Mouse (Mus musculus): ENCODE results near the gene Acsl6. TPM values are rescaled to one million over a fixed set of nuclear protein-coding genes. Genes with fewer than 3 reads are reported as not detected.
"Not testable (repeated sequence)": the region's sequence is repeated elsewhere in the genome, so short reads cannot be mapped to it uniquely, and the experiment has no call there.

Gene Acsl6
- total RNA-seq (2021) = 2.9 and 3.3 TPM in 2 replicates
- long read RNA-seq, experiment 1, full-length matches to known transcripts = 3 of 8 reads
- long read RNA-seq, experiment 1, partial matches to known transcripts = 2 of 8 reads
- long read RNA-seq, experiment 1, other reads (novel, unspliced or antisense) = 3 of 8 reads
- long read RNA-seq, experiment 2, partial matches to known transcripts = 0 of 3 reads
- long read RNA-seq, experiment 2, other reads (novel, unspliced or antisense) = 3 of 3 reads

GRCm38 (mm10) chr11:54303728-54304470 is at the start of gene Acsl6:
Gene Acsl6 (plus strand): TSS chr11:54303798.
- peak; percentile 34 for DNase-seq

- no peak for DNase-seq
These were observed 49.5 kb upstream of the Acsl6 start for GRCm38 (mm10) chr11:54254114-54254513.

DNA sequence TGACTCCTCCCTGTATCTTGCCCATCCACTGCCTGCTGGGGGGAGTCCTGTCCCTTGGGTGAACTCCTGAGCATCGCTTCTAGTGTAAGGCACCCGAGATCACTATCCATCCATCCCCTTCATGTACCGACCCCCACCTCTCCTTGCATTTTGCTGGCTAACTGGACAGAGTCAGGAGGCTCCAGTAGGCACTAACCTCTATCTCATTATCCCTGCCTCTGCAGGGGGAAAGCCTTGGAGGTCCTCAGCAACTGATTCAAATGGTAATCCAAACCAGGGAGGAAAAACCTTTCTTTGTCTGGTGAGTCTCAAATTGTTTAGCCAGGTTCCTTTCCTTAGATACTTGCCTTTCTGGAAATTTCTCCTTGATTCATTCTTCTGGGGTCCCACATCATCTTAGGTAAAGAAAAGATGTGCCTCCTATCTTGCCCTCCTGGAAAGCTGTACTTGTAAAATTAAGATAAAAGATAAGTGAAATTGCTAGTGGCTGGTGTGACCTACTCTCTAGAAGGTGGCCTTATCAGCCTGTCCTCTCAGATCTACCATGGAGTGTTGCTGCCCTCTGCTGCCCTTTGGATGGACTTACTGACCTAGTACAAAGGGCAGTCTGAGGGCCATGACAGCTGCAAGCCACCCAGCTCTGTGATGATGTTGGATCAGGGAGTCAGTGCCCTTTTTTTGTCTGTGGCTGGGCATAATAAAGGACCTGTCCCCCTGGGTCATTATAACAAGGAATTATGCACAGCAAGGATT is 46.8 kb upstream of the Acsl6 start:
- peak; percentile 89 for DNase-seq

GRCm38 (mm10) chr11:54263405-54264031 is 40.1 kb upstream of the Acsl6 start:
- no peak for DNase-seq

DNA sequence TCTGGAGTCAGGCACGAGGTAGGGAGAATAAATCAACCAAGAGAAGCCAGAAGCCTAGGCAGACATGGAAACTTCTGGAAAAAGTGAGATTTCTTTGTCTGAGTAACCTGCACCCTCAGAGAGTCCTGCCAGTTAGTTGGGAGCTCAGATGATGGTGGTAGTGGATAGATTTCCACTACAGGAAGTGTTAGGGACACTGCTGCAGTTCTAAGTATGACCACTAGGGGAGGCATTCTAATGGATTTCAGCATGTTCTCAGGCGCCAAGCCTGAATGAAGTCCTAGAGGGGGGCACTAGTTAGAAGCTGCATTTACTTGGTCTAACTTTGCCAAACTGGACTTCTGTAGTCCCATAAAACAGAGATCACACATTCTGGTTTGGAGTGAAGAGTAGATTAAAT is 39.1 kb upstream of the Acsl6 start:
- peak; percentile 65 for DNase-seq

DNA sequence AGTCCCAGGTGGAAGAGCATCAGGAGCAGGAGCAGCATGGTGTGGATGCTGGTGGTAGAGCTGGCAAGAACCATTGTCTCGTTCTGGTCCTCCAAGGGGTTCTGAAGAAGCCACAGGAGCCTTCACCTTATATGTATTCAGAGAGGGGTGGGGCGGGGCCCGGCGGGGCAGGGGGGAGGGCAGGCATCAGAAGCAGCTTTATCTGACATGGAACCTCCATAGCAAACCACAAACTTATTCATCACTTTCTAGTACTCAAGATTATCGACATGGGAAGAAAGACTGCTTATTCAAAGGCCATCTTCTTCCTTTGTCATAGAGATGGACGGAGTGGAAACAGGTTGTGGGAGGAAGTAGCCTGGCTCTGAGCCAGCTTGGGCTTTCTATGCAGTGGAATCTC is 36.4 kb upstream of the Acsl6 start, which contains the start of gene Il3:
TSS of gene Il3 (minus strand) at position 101 of the 400 bp plus-strand sequence.
- no peak for DNase-seq

DNA sequence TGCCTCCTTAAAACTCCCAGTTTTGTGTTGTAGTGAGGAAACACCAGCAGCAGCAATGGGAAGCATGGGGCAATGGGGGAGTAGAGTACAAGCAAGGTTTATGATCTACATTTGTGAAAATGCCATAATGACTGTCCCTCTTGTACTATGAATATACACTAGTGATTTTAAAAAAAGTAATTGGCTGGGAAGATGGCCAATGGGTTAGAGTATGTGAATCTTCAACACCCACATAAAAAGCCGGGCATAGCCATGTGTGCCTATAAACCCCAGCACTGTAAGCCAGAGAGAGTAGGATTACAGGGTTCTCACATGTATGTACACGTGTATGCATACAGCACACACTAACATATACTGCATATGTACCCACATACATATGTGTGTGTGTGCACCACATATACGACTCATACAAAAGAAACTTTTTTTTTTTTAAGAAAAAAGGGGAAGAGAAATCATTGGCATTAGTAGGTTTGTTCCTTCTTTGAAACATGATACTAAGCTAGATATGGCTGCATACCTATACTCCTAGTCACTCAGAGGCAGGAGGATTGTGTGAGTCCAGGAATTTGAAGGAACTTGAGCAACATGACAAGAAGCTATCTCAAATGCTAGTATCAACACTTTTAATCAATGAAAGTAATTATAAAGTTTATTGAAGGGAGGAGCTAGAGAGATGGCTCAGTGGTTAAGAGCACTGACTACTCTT is 34.3 kb upstream of the Acsl6 start:
- DNase-seq = no peak

GRCm38 (mm10) chr11:54271437-54271949 is 32.1 kb upstream of the Acsl6 start:
- DNase-seq = no peak

DNA sequence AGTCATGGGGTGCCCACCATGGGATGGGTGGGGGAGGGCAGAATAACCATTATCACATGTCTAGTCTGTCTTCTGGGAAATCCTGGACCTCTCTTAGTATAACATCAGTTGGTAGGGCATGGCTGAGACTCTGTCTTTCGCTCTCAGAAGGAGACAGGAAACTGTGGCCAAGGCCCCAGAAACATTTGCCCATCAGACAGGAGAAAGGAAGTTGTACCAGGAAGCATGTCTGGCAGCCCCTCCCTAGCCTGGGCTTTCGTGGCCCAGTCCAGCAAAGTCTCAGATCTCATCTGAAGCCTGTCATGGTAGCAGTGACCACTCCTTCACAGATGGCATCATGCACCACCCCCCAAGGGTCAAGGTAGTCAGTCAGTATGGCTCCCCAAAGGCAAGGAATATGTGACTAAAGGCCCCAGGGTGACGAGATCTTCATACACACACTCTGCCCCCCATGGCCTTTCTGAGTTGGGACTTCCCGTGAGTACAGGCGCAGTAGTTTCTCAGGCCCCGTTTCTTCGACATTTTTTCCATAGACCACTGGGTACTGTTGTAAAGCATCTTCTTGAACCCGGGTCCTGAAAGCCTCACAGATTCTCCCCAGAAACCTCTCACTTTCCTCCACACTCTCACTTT is 15.7 kb upstream of the Acsl6 start:
- no peak for DNase-seq

DNA sequence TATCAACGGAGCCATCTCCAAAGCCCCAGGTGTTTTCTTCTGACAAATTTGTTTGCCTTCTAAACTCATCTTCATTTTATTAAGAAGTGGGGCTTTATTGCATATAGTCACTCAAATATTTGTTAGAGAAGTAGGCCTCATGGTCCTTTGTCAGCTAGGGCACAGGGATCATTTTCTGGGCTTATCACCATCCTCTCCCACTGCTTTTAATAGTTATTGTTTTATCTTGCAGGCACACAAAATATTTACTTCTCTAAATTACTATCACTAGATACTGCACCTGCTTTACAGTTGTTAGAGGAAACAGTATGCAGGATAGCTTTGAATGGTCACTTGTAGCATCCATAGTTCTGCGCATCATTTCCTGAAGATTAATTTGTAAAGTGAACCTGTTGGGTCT is 11.4 kb upstream of the Acsl6 start:
- no peak for DNase-seq

- no peak for DNase-seq
These were observed 9.4 kb upstream of the Acsl6 start for GRCm38 (mm10) chr11:54293980-54294807.

DNA sequence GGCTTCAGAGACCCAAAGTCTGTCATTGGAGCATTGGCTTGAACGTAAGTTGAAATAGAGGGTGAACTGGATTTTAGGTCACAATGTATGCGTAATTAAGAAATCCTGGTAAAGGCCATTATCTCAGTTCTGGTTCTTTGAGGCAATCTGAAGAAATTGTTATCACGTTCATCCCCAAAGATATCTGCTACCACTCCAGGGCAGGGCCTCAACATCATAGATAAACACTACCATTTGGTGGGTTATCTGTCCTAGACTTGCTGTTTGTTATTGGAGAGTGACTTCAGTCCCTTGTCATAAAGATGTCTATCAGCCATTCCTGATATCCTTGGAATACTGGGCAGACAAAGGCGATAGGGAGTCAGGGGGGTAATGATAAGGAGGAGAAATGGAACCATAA is 7.6 kb upstream of the Acsl6 start:
- DNase-seq = no peak

GRCm38 (mm10) chr11:54296734-54297133 is 6.9 kb upstream of the Acsl6 start:
- no peak for DNase-seq

DNA sequence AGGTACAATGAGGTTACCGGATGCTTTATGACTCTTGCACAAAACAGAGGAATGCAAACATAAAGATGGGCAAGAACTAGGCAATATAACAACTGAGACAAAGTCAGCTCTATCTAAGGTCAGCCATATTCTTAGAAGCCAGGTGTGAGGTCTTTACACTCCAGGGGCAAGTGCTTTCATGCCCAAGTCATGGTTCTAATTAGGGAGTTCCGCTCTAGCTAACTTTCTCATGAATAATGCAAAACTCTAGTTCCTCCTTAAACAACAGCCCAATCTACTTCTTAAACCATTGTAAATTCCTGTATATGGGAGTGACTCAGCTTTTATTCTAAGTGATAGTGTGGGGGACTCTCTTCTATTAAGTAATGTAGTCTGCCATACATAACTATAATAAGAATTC is 6.1 kb upstream of the Acsl6 start:
- DNase-seq = not testable (repeated sequence)

DNA sequence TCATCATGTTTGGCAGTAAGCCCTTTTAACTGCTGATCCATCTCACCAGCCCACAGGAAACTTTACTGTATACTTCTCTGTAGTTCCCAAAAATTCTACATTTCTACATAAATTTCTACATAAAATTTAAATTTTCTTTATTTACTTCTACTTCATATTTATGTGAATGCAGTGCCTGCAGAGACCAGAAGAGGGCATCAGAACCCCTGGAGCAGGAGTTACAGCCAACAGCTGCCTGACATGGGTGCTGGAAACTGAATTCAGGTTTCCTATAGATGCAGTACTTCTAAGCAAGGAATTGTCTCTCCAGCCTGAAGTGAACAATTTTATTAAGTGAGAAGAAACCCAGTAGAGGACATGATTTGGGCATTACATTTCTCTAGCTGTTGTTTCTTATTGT is 4.8 kb upstream of the Acsl6 start:
- DNase-seq = no peak

DNA sequence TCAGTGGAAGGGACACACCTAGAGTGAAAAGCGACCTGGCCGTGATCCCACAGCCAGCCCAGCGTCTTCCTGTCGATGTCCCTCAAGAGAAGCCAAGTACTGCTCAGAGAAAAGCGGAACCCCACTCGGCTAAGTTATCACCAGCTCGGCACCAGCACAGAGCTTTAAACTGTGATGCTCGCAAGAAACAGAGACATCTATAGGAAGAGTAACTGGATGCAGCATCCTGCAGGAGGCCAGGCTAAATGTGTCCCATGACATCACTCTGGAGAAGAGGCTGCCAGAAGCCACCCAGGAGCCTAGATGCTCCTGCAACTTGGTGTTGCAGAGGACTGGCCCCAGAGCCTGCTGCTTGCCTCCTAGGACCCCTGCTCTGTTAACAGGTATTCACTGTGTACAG is 1.6 kb upstream of the Acsl6 start:
- DNase-seq = no peak

- no peak for DNase-seq
These were observed 992 bp upstream of the Acsl6 start for GRCm38 (mm10) chr11:54302606-54303005.

- DNase-seq = peak; percentile 57
These were observed 396 bp upstream of the Acsl6 start for GRCm38 (mm10) chr11:54303076-54303727.

GRCm38 (mm10) chr11:54304471-54304873 is 874 bp downstream of the Acsl6 start:
- DNase-seq = no peak

DNA sequence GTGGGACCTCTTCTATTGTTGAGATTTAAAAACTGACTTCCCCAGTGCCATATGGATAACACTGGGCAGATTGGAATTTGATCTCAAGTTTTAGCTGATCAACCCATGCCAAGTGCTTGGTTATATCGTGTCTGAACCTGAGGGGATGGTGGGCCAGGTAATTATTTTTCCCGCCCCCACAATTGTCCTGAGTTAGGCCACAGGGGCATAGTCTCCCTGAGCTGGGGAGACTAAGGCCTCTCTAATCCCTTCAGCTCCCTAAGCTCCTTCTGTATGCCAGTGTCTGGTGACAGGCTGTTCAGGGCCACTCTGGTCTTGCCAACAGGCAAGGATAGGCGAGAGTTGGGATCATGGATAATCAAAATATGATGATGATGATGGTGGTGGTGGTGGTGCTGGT is 1.7 kb downstream of the Acsl6 start:
- DNase-seq = no peak
